Mouse (Mus musculus): ENCODE results near the gene Ddx4. TPM values are rescaled to one million over a fixed set of nuclear protein-coding genes. Genes with fewer than 3 reads are reported as not detected.

Gene Ddx4
- polyA plus RNA-seq, 1 experiment from 2014 or later, result 0.31 TPM

DNA sequence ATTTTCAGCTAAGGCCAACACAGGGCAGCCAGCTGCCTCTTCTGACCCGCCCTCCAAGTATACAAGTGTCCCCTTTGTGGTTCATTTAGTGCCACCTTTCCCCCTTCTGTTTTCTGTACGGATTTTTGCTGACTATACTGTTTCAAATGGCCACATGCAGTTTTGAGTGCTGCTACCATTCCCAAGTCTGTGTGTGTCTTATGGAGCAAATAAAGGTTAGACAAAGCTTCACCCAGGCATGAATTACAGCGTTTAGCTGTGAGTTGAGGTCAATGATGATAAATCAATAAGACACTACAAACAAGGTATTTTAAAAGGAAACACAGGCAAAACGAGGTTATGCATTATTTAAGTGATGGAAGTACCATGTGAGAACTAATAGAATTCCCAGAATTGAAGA is 82.7 kb downstream of the Ddx4 start:
- H3K4me1 ChIP-seq (ENCODE audit: control insufficient read depth, insufficient read depth, low read length), result no peaks in the 10 kb centered on the region
- no peaks in the 10 kb centered on the region for H3K9me3 ChIP-seq (ENCODE audit: control insufficient read depth, low read length)
- no peak overlapping the region for H3K4me3 ChIP-seq (ENCODE audit: low read depth, low read length)
- no peak for DNase-seq (ENCODE audit: low spot score)
- no peaks in the 10 kb centered on the region for H3K27me3 ChIP-seq (ENCODE audit: control insufficient read depth, insufficient read depth, low read length)
- no peak for ATAC-seq (ENCODE audit: insufficient number of reproducible peaks, low FRiP score, low TSS enrichment, low read depth)
- no peaks in the 10 kb centered on the region for H3K36me3 ChIP-seq (ENCODE audit: control insufficient read depth, insufficient read depth, low read length)
- no peak overlapping the region for H3K4me2 ChIP-seq (ENCODE audit: low read depth, severe bottlenecking)
- WGBS, result 24% methylated on average over 4 of the region's 4 CpGs
- no peak overlapping the region for H3K9ac ChIP-seq (ENCODE audit: low read length)
- no peak overlapping the region for H3K27ac ChIP-seq (replicated peaks; ENCODE audit: low read depth, low read length)

DNA sequence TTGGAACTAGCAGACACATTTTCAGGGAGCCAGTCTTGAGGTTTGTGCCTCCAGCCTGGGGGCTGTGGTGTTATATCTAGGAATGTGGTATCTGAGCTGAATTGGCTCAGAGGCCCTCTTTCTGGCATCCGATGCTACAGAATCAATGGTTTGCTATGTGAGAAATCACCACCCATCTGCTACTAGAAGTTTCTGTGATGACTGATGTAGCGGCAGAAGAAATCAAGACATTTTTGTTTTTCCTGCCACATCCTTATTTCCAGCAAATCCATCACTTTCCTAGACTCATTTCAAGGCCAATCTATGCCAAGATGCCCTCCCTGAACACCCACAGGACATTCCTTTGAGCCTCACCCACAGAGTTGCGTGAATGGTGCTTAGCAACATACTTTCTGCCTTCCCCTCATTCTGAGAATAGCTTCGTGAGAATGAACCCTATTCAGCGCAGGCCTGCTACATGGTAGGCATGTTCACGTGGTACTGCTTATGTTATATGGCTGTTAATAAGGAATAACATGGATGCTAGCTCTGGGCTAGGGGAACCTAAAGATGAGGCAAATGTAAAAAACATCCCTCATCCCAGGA is 91.6 kb downstream of the Ddx4 start:
- no peak overlapping the region for H3K4me3 ChIP-seq (ENCODE audit: low read depth, low read length)
- H3K9me3 ChIP-seq (ENCODE audit: control insufficient read depth, low read length), result no peaks in the 10 kb centered on the region
- no peaks in the 10 kb centered on the region for H3K27me3 ChIP-seq (ENCODE audit: control insufficient read depth, insufficient read depth, low read length)
- no peaks in the 10 kb centered on the region for H3K36me3 ChIP-seq (ENCODE audit: control insufficient read depth, insufficient read depth, low read length)
- no peak for DNase-seq (ENCODE audit: low spot score)
- H3K4me1 ChIP-seq (ENCODE audit: control insufficient read depth, insufficient read depth, low read length), result no peaks in the 10 kb centered on the region
- no peak overlapping the region for H3K4me2 ChIP-seq (ENCODE audit: low read depth, severe bottlenecking)
- no peak for ATAC-seq (ENCODE audit: insufficient number of reproducible peaks, low FRiP score, low TSS enrichment, low read depth)
- no peak overlapping the region for H3K9ac ChIP-seq (ENCODE audit: low read length)
- H3K27ac ChIP-seq (replicated peaks; ENCODE audit: low read depth, low read length), result no peak overlapping the region
- 90% methylated on average over 6 of the region's 6 CpGs for WGBS

- DNase-seq (ENCODE audit: low spot score) (no peak), ATAC-seq (ENCODE audit: insufficient number of reproducible peaks, low FRiP score, low TSS enrichment, low read depth) (no peak)
- H3K4me1 ChIP-seq (ENCODE audit: control insufficient read depth, insufficient read depth, low read length), result no peaks in the 10 kb centered on the region
- no peak overlapping the region for H3K27ac ChIP-seq (replicated peaks; ENCODE audit: low read depth, low read length)
- H3K36me3 ChIP-seq (ENCODE audit: control insufficient read depth, insufficient read depth, low read length), result no peaks in the 10 kb centered on the region
- H3K4me2 ChIP-seq (ENCODE audit: low read depth, severe bottlenecking), result no peak overlapping the region
- H3K27me3 ChIP-seq (ENCODE audit: control insufficient read depth, insufficient read depth, low read length), result no peaks in the 10 kb centered on the region
- no peak overlapping the region for H3K9ac ChIP-seq (ENCODE audit: low read length)
- H3K9me3 ChIP-seq (ENCODE audit: control insufficient read depth, low read length), result no peaks in the 10 kb centered on the region
- WGBS, result 69% methylated on average over 2 of the region's 2 CpGs
- no peak overlapping the region for H3K4me3 ChIP-seq (ENCODE audit: low read depth, low read length)
Observed at GRCm38 (mm10) chr13:112556501-112556900, 95.8 kb downstream of the Ddx4 start.

GRCm38 (mm10) chr13:112553304-112553703 is 99.0 kb downstream of the Ddx4 start:
- Histone ChIP-seq H3K36me3 (ENCODE audit: control insufficient read depth, insufficient read depth, low read length) (no peaks in the 10 kb centered on the region), H3K4me3 (ENCODE audit: low read depth, low read length) (no peak overlapping the region), H3K9ac (ENCODE audit: low read length) (no peak overlapping the region), H3K9me3 (ENCODE audit: control insufficient read depth, low read length) (no peaks in the 10 kb centered on the region), H3K4me1 (ENCODE audit: control insufficient read depth, insufficient read depth, low read length) (no peaks in the 10 kb centered on the region), H3K4me2 (ENCODE audit: low read depth, severe bottlenecking) (no peak overlapping the region), H3K27ac (replicated peaks; ENCODE audit: low read depth, low read length) (no peak overlapping the region), H3K27me3 (ENCODE audit: control insufficient read depth, insufficient read depth, low read length) (no peaks in the 10 kb centered on the region)
- no peak for DNase-seq (ENCODE audit: low spot score)
- 93% methylated on average over 5 of the region's 5 CpGs for WGBS
- ATAC-seq (ENCODE audit: insufficient number of reproducible peaks, low FRiP score, low TSS enrichment, low read depth), result no peak

GRCm38 (mm10) chr13:112551641-112552548 is 100.4 kb downstream of the Ddx4 start:
- no peaks in the 10 kb centered on the region for H3K36me3 ChIP-seq (ENCODE audit: control insufficient read depth, insufficient read depth, low read length)
- H3K4me1 ChIP-seq (ENCODE audit: control insufficient read depth, insufficient read depth, low read length), result no peaks in the 10 kb centered on the region
- ATAC-seq (ENCODE audit: insufficient number of reproducible peaks, low FRiP score, low TSS enrichment, low read depth) (no peak), DNase-seq (ENCODE audit: low spot score) (no peak)
- H3K4me3 ChIP-seq (ENCODE audit: low read depth, low read length), result no peak overlapping the region
- no peak overlapping the region for H3K9ac ChIP-seq (ENCODE audit: low read length)
- H3K4me2 ChIP-seq (ENCODE audit: low read depth, severe bottlenecking), result no peak overlapping the region
- 85% methylated on average over 7 of the region's 7 CpGs for WGBS
- no peaks in the 10 kb centered on the region for H3K9me3 ChIP-seq (ENCODE audit: control insufficient read depth, low read length)
- H3K27ac ChIP-seq (replicated peaks; ENCODE audit: low read depth, low read length), result no peak overlapping the region
- H3K27me3 ChIP-seq (ENCODE audit: control insufficient read depth, insufficient read depth, low read length), result no peaks in the 10 kb centered on the region

Other genes with a start within 250 kb of the Ddx4 start
- gene Il6st, start 188.4 kb downstream of the Ddx4 start, polyA plus RNA-seq (2014; fragmentation: Nextera tagmentation; extraction: Ambion mirVana), result 20.2 and 22.4 TPM in 2 replicates
- gene Il31ra, start 58.1 kb downstream of the Ddx4 start, polyA plus RNA-seq (2014; fragmentation: Nextera tagmentation; extraction: Ambion mirVana), result 0.10 TPM in 1 of 2 replicates, not detected in the other
- 11.7 and 13.2 TPM in 2 replicates for gene Slc38a9, start 8.3 kb upstream of the Ddx4 start, polyA plus RNA-seq (2014; fragmentation: Nextera tagmentation; extraction: Ambion mirVana)
- gene Plpp1, start 148.3 kb upstream of the Ddx4 start, polyA plus RNA-seq (2014; fragmentation: Nextera tagmentation; extraction: Ambion mirVana), result 21.7 and 22.4 TPM in 2 replicates

Data from limb, embryonic 11.5 days (tissue).